Mouse (Mus musculus): ENCODE results near the gene Tmem123. TPM values are rescaled to one million over a fixed set of nuclear protein-coding genes. Genes with fewer than 3 reads are reported as not detected.
A peak's percentile ranks its signal among the peaks of the same experiment; 100 is the strongest.

Tmem123 gene
- 89.2 and 90.5 TPM in 2 replicates for polyA plus RNA-seq (2016; fragmentation: Nextera tagmentation; extraction: Ambion mirVana)

GRCm38 (mm10) chr9:7763614-7764300 lies at the start of gene Tmem123:
Gene Tmem123, plus strand, starts transcription at chr9:7764041.
- Histone ChIP-seq H3K4me1 (peaks cover 17% of the 10 kb centered on the region), H3K27ac (peak within 1 kb of the TSS; percentile 96), H3K9me3 (replicated peaks) (0 out of 2 replicates have a peak, but pooled peaks cover 3% of the 10 kb centered on the region), H3K27me3 (ENCODE audit: low read depth, poor library complexity, severe bottlenecking) (peaks cover 18% of the 10 kb centered on the region), H3K36me3 (peaks cover 9% of the 10 kb centered on the region), H3K4me3 (peak within 1 kb of the TSS; percentile 80)
- under 1% methylated on average over 52 of the region's 52 CpGs for WGBS
- DNase-seq (ENCODE audit: low spot score): peak; percentile 100

DNA sequence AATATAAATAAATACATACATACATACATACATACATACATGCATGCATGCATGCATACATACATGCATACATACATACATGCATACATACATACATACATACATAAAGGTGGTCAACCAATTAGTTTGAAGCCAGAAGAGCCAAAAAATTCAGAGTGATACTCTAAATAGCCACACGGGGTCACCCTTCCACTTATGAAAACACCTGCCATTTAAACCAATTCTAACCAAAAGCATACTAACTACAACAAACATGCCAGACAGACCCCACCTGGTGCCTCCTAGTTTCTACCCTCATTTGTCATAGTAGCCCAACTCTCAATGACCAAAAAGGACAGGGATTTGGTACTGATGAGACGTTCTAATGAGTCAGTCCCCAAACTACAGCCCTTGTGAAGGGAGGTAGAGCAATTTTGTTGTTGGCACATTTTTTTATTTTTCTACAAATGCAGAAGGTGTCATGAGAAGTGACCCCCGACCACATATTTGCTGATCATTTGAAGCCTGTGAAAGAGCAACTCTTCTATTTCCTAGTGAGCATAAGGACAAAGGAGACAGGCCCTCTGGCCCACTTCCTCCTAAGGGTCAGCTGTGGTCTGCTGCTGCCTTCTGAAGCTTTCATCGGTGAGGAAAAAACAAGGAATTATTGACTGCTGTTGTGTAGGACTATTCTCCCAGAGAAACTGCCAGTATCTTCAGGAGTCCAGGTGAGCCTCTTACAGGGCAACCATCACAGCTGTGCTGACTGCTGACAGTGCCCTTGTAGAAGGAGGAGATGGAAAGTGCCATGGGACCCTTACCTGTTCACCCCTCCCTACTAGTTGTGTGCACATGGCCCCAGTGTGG lies 49.6 kb upstream of the Tmem123 start:
- WGBS: 41% methylated on average over 4 of the region's 4 CpGs

GRCm38 (mm10) chr9:7714908-7715175 lies 49.0 kb upstream of the Tmem123 start:
- 75% methylated on average over 2 of the region's 2 CpGs for WGBS
- H3K27me3 ChIP-seq (ENCODE audit: low read depth, poor library complexity, severe bottlenecking): no peaks in the 10 kb centered on the region

More for the DNA sequence above, 49.6 kb upstream of the Tmem123 start:
- H3K9me3 ChIP-seq (replicated peaks): no peaks in the 10 kb centered on the region
- DNase-seq (ENCODE audit: low spot score): peak; percentile 40
- no peak overlapping the region for H3K27ac ChIP-seq
- H3K36me3 ChIP-seq: no peaks in the 10 kb centered on the region
- H3K27me3 ChIP-seq (ENCODE audit: low read depth, poor library complexity, severe bottlenecking): no peaks in the 10 kb centered on the region
- H3K4me1 ChIP-seq: no peaks in the 10 kb centered on the region
- H3K4me3 ChIP-seq: no peak overlapping the region

GRCm38 (mm10) chr9:7721543-7721942 lies 42.3 kb upstream of the Tmem123 start:
- WGBS: 96% methylated on average over 1 of the region's 1 CpGs
- no peaks in the 10 kb centered on the region for H3K27me3 ChIP-seq (ENCODE audit: low read depth, poor library complexity, severe bottlenecking)
- no peak overlapping the region for H3K4me3 ChIP-seq
- no peak overlapping the region for H3K27ac ChIP-seq
- H3K4me1 ChIP-seq: no peaks in the 10 kb centered on the region
- no peaks in the 10 kb centered on the region for H3K9me3 ChIP-seq (replicated peaks)
- no peak for DNase-seq (ENCODE audit: low spot score)
- no peaks in the 10 kb centered on the region for H3K36me3 ChIP-seq

More at GRCm38 (mm10) chr9:7714908-7715175, 49.0 kb upstream of the Tmem123 start:
- Histone ChIP-seq H3K27ac (no peak overlapping the region), H3K4me3 (no peak overlapping the region), H3K36me3 (no peaks in the 10 kb centered on the region), H3K9me3 (replicated peaks) (no peaks in the 10 kb centered on the region), H3K4me1 (no peaks in the 10 kb centered on the region)
- DNase-seq (ENCODE audit: low spot score): no peak

DNA sequence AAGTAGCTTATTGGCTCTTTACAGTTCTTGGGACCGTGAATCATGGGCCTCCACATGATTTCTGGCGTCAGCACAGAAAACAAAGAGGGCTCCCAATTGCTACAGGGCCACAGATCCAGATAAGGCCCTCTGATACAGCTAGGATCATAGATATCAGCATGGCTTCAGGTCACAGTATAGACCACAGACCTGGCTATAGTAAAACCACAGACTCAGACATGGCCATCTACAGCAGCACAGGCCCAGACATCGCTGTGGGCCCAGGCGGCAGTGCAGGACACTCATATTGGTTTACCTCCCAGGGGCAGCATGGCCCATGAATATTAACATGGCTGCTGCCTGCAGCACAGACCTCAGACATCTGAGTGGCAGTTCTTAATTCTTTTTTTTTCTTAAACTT lies 34.8 kb upstream of the Tmem123 start:
- 89% methylated on average over 4 of the region's 4 CpGs for WGBS
- Histone ChIP-seq H3K27ac (no peak overlapping the region), H3K4me3 (no peak overlapping the region), H3K36me3 (no peaks in the 10 kb centered on the region), H3K27me3 (ENCODE audit: low read depth, poor library complexity, severe bottlenecking) (no peaks in the 10 kb centered on the region), H3K9me3 (replicated peaks) (no peaks in the 10 kb centered on the region), H3K4me1 (no peaks in the 10 kb centered on the region)
- no peak for DNase-seq (ENCODE audit: low spot score)

- no peak for DNase-seq (ENCODE audit: low spot score)
- H3K4me3 ChIP-seq: no peak overlapping the region
- no peaks in the 10 kb centered on the region for H3K9me3 ChIP-seq (replicated peaks)
- no peak overlapping the region for H3K27ac ChIP-seq
- no peaks in the 10 kb centered on the region for H3K36me3 ChIP-seq
- no peaks in the 10 kb centered on the region for H3K4me1 ChIP-seq
- H3K27me3 ChIP-seq (ENCODE audit: low read depth, poor library complexity, severe bottlenecking): no peaks in the 10 kb centered on the region
- 100% methylated on average over 1 of the region's 1 CpGs for WGBS
Measured at GRCm38 (mm10) chr9:7742696-7743095, 21.1 kb upstream of the Tmem123 start.

DNA sequence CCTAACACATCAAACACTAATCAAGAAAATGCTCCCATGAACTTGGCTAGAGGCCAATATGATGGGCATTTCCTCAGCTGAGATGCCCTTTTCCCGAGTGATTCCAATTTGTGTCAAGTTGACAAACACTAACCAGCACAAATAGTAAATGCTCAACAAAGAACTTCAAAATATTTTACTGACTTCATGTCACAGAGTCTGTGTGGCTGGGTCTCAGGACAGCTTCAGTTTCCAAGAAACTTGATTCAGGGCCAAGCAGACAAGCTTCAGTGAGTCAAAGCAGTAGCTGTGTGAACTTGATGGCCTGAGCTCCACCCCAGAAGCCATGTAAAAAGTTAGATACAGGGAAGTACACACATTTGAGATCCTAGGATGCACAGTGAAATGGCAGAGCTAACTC lies 19.7 kb upstream of the Tmem123 start:
- Histone ChIP-seq H3K27ac (no peak overlapping the region), H3K36me3 (no peaks in the 10 kb centered on the region), H3K4me3 (no peak overlapping the region), H3K4me1 (no peaks in the 10 kb centered on the region), H3K27me3 (ENCODE audit: low read depth, poor library complexity, severe bottlenecking) (no peaks in the 10 kb centered on the region), H3K9me3 (replicated peaks) (no peaks in the 10 kb centered on the region)
- no peak for DNase-seq (ENCODE audit: low spot score)
- WGBS: 75% methylated on average over 1 of the region's 1 CpGs

- Histone ChIP-seq H3K9me3 (replicated peaks) (no peaks in the 10 kb centered on the region), H3K27ac (no peak overlapping the region), H3K36me3 (no peaks in the 10 kb centered on the region), H3K4me1 (peaks cover 3% of the 10 kb centered on the region; the same call in 1 of the 2 replicates), H3K4me3 (no peak overlapping the region), H3K27me3 (ENCODE audit: low read depth, poor library complexity, severe bottlenecking) (no peaks in the 10 kb centered on the region)
- no peak for DNase-seq (ENCODE audit: low spot score)
- WGBS: 92% methylated on average over 3 of the region's 3 CpGs
Measured at GRCm38 (mm10) chr9:7748881-7749280, 15.0 kb upstream of the Tmem123 start.

GRCm38 (mm10) chr9:7749537-7749936 lies 14.3 kb upstream of the Tmem123 start:
- WGBS: 81% methylated on average over 4 of the region's 4 CpGs
- no peak for DNase-seq (ENCODE audit: low spot score)

GRCm38 (mm10) chr9:7755889-7756423 lies 7.9 kb upstream of the Tmem123 start:
- no peaks in the 10 kb centered on the region for H3K36me3 ChIP-seq
- H3K27me3 ChIP-seq (ENCODE audit: low read depth, poor library complexity, severe bottlenecking): no peaks in the 10 kb centered on the region
- WGBS: 88% methylated on average over 2 of the region's 2 CpGs
- H3K27ac ChIP-seq: no peak overlapping the region
- no peak for DNase-seq (ENCODE audit: low spot score)
- peaks cover 3% of the 10 kb centered on the region; the same call in 1 of the 2 replicates for H3K4me1 ChIP-seq
- H3K4me3 ChIP-seq: no peak overlapping the region
- 0 out of 2 replicates have a peak, but pooled peaks cover 3% of the 10 kb centered on the region for H3K9me3 ChIP-seq (replicated peaks)

More at GRCm38 (mm10) chr9:7749537-7749936, 14.3 kb upstream of the Tmem123 start:
- no peaks in the 10 kb centered on the region for H3K36me3 ChIP-seq
- no peaks in the 10 kb centered on the region for H3K27me3 ChIP-seq (ENCODE audit: low read depth, poor library complexity, severe bottlenecking)
- H3K4me3 ChIP-seq: no peak overlapping the region
- no peaks in the 10 kb centered on the region for H3K9me3 ChIP-seq (replicated peaks)
- H3K27ac ChIP-seq: no peak overlapping the region
- H3K4me1 ChIP-seq: peaks cover 3% of the 10 kb centered on the region; the same call in 1 of the 2 replicates

DNA sequence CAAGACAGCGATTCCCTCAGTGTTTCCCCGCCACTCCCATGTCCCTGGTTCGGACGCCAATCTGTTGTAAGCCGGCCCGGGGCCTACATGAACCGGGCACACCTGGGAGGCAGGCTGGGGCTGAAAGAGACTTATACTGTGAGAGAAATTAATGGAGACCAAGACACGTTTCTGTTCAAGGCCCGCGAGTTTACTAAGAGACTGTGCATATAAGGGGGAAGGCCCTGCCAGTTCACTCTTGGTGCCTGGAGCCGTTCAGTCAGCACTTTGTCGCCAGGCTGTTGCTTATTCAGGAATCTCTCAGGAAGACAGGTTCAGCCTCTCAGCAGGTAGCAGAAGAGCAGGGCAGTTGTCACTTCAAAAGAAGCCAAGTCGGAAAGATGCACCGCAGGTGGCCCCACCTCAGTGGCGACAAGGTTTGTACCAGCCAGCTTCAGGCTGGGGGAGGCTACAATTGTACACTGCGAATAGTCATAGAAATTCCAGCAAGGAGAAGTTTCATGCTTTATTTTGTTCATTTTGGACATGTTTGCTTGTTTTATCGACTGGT lies 1.9 kb upstream of the Tmem123 start:
- H3K9me3 ChIP-seq (replicated peaks): 0 out of 2 replicates have a peak, but pooled peaks cover 3% of the 10 kb centered on the region
- H3K27me3 ChIP-seq (ENCODE audit: low read depth, poor library complexity, severe bottlenecking): peaks cover 18% of the 10 kb centered on the region
- peaks cover 12% of the 10 kb centered on the region for H3K4me1 ChIP-seq
- no peak overlapping the region for H3K4me3 ChIP-seq
- 29% methylated on average over 17 of the region's 17 CpGs for WGBS
- no peak overlapping the region for H3K27ac ChIP-seq
- H3K36me3 ChIP-seq: no peaks in the 10 kb centered on the region
- no peak for DNase-seq (ENCODE audit: low spot score)

- no peak for DNase-seq (ENCODE audit: low spot score)
- no peak overlapping the region for H3K4me3 ChIP-seq
- peaks cover 18% of the 10 kb centered on the region for H3K27me3 ChIP-seq (ENCODE audit: low read depth, poor library complexity, severe bottlenecking)
- H3K27ac ChIP-seq: no peak overlapping the region
- peaks cover 17% of the 10 kb centered on the region for H3K4me1 ChIP-seq
- H3K9me3 ChIP-seq (replicated peaks): 0 out of 2 replicates have a peak, but pooled peaks cover 3% of the 10 kb centered on the region
- WGBS: 78% methylated on average over 3 of the region's 3 CpGs
- H3K36me3 ChIP-seq: peaks cover under 1% of the 10 kb centered on the region; the same call in 1 of the 2 replicates
Measured at GRCm38 (mm10) chr9:7762741-7763140, 1.1 kb upstream of the Tmem123 start.
